Mouse (Mus musculus): ENCODE measurements around the gene Nudt1. TPM values are rescaled to one million over a fixed set of nuclear protein-coding genes. Genes with fewer than 3 reads are reported as not detected.

The Nudt1 gene
- polyA plus RNA-seq, 1 experiment = 11.5 TPM

DNA sequence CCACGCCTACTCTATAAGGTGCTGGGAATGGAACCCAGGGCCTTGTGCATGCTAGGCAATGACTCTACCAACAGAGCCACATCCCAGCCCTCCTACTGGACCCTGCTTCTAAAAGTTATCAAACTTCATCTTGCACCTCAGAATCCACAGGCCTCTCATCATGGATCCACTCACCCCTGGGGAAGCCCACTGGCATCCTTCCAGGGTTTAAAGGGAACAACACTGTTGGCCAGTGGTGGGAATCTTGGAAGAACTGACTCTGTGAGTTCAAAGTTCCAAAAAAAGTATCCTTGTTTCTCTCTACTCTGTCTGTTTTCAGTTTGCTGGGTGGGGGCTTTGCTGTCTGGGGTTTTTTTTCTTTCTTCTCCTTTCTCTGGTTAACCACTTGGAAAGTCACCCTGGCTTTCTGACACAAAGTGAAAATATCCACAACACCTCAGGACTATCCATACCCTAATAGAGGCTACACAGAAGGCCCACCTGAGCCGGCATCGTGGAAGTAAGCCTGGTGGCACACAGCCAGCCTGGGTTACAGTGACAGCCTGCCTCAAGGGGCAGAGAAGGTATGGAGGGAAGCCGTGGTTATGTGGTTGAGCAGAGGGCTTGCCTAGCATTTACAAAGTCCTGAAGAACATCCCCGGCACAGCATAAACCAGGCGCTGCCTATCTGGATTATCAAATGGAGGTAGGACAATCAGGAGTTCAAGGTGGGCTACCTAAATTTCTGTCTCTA is 56.8 kb downstream of the Nudt1 start:
- H3K4me3 ChIP-seq (replicated peaks; ENCODE audit: insufficient read depth, low read depth, low read length) = no peak overlapping the region
- no peak for DNase-seq
- 66% methylated on average over 6 of the region's 6 CpGs for WGBS
- no peaks in the 10 kb centered on the region for H3K27me3 ChIP-seq (ENCODE audit: control insufficient read depth, insufficient read depth, low read length)
- TF ChIP-seq CTCF (IDR thresholded peaks at IDR 0.05; ENCODE audit: borderline replicate concordance, insufficient read depth, low read depth, low read length) (no peak), POLR2A (IDR thresholded peaks at IDR 0.05; ENCODE audit: borderline replicate concordance, insufficient read depth, low read length) (no peak)
- H3K27ac ChIP-seq (ENCODE audit: insufficient read depth, low read length) = no peak overlapping the region
- H3K4me1 ChIP-seq (ENCODE audit: control insufficient read depth, insufficient read depth, low read length) = no peaks in the 10 kb centered on the region

DNA sequence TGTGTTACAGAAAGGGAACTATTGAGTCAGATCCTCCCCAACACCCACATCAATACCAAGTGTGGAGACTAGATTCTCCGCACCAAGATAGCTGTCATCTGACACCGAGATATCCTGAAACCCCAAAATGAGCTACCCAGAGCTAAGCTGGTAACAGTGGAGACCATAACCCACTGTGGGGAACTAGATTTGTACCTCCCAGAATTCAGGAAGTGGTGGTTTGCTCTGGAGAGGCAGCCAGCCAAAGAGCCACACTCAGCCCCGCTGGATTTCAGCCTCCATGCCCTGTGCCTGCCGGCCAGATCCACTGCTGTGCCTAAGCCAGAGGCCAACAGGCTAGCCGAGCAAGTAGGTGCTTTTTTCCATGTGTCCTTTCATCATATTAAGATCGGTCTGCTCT is 57.8 kb downstream of the Nudt1 start:
- Histone ChIP-seq H3K4me3 (replicated peaks; ENCODE audit: insufficient read depth, low read depth, low read length) (no peak overlapping the region), H3K4me1 (ENCODE audit: control insufficient read depth, insufficient read depth, low read length) (no peaks in the 10 kb centered on the region), H3K27ac (ENCODE audit: insufficient read depth, low read length) (no peak overlapping the region), H3K27me3 (ENCODE audit: control insufficient read depth, insufficient read depth, low read length) (no peaks in the 10 kb centered on the region)
- DNase-seq = no peak
- TF ChIP-seq POLR2A (IDR thresholded peaks at IDR 0.05; ENCODE audit: borderline replicate concordance, insufficient read depth, low read length) = no peak
- no peak for TF ChIP-seq CTCF (IDR thresholded peaks at IDR 0.05; ENCODE audit: borderline replicate concordance, insufficient read depth, low read depth, low read length)
- 51% methylated on average over 6 of the region's 6 CpGs for WGBS

DNA sequence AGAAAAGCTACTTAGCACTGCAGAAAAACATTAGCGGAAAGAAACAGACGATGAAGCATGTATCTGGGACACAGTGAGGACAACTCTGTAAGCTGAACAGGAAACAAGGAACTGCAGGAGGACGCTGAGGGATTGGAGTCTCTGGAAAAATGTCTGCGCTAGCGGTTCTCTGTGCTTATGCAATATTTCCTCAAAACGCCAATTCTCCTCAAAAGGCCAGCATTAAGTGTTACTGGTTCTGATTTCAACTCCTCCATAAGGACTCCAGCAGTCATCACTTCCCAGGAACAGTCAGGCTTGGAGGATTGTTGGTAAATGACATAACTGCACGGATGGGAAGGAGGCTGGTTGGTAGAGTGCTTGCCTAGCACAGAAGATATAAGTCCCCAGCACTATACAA is 59.7 kb downstream of the Nudt1 start:
- WGBS = 90% methylated on average over 7 of the region's 7 CpGs
- no peak overlapping the region for H3K27ac ChIP-seq (ENCODE audit: insufficient read depth, low read length)
- no peak overlapping the region for H3K4me3 ChIP-seq (replicated peaks; ENCODE audit: insufficient read depth, low read depth, low read length)
- no peaks in the 10 kb centered on the region for H3K27me3 ChIP-seq (ENCODE audit: control insufficient read depth, insufficient read depth, low read length)
- no peaks in the 10 kb centered on the region for H3K4me1 ChIP-seq (ENCODE audit: control insufficient read depth, insufficient read depth, low read length)
- no peak for DNase-seq
- TF ChIP-seq CTCF (IDR thresholded peaks at IDR 0.05; ENCODE audit: borderline replicate concordance, insufficient read depth, low read depth, low read length) (no peak), POLR2A (IDR thresholded peaks at IDR 0.05; ENCODE audit: borderline replicate concordance, insufficient read depth, low read length) (no peak)

DNA sequence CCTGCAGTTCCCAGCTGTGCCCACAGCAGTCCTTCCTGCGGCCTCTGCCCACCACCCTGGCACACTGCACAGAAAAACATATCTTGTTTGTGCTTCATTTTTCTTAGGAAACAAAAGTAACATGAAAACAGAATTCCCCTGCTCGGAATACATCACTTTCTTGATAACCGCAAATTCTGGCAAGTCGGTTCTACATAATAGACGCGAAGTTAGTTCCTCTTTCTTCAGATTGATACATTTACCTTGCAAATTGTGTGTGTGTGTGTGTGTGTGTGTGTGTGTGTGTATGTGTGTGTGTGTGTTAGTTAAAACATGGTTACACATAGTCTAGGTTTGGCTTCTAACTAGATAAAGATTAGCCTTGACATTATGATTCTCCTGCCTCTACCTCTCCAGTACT is 61.2 kb downstream of the Nudt1 start:
- DNase-seq = no peak
- TF ChIP-seq POLR2A (IDR thresholded peaks at IDR 0.05; ENCODE audit: borderline replicate concordance, insufficient read depth, low read length) = no peak
- no peak for TF ChIP-seq CTCF (IDR thresholded peaks at IDR 0.05; ENCODE audit: borderline replicate concordance, insufficient read depth, low read depth, low read length)
- H3K27ac ChIP-seq (ENCODE audit: insufficient read depth, low read length) = no peak overlapping the region
- whole genome bisulfite sequencing = 95% methylated on average over 6 of the region's 6 CpGs
- H3K4me3 ChIP-seq (replicated peaks; ENCODE audit: insufficient read depth, low read depth, low read length) = no peak overlapping the region
- H3K4me1 ChIP-seq (ENCODE audit: control insufficient read depth, insufficient read depth, low read length) = 0 out of 2 replicates have a peak, but pooled peaks cover 2% of the 10 kb centered on the region
- no peaks in the 10 kb centered on the region for H3K27me3 ChIP-seq (ENCODE audit: control insufficient read depth, insufficient read depth, low read length)

DNA sequence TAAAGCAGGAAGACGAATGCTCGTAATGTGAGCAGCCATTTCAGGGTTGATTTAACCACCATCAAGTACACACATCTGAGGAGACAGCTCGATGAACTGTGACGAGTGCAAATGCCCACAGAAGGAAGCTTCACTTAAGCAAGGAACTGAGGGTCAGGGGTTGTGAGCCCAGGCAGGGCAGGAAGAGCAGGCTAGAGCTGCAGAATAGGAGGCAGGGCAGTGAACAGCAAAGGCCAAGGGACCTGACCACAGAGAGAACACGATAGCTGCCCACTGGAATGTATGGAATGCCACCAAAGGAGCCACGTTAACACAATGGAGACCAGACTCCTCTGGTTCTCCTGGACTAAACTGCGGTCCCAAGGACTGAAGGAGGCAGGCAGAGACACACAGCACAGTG is 62.1 kb downstream of the Nudt1 start:
- 39% methylated on average over 7 of the region's 7 CpGs for WGBS
- 0 out of 2 replicates have a peak, but pooled peaks cover 2% of the 10 kb centered on the region for H3K4me1 ChIP-seq (ENCODE audit: control insufficient read depth, insufficient read depth, low read length)
- no peak for DNase-seq
- H3K27ac ChIP-seq (ENCODE audit: insufficient read depth, low read length) = no peak overlapping the region
- H3K27me3 ChIP-seq (ENCODE audit: control insufficient read depth, insufficient read depth, low read length) = no peaks in the 10 kb centered on the region
- TF ChIP-seq CTCF (IDR thresholded peaks at IDR 0.05; ENCODE audit: borderline replicate concordance, insufficient read depth, low read depth, low read length) = no peak
- TF ChIP-seq POLR2A (IDR thresholded peaks at IDR 0.05; ENCODE audit: borderline replicate concordance, insufficient read depth, low read length) = no peak
- H3K4me3 ChIP-seq (replicated peaks; ENCODE audit: insufficient read depth, low read depth, low read length) = no peak overlapping the region

DNA sequence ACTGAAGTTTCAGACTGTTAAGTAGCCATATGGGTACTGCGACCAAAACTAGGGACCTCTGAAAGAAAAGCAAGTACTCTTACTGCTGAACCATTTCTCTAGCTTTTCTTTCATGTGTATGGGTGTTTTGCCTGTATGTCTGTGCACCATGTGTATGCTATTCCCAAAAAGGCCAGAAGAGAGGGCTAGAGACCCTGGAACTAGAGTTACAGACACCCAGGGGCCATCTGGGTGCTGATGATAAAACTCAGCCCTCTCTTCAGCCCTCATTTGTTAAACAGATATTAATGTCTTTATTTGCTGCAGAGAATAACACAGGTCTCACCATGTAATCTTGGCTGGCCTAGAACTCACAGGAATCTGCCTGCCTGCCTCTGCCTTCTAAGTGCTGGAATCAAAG is 63.0 kb downstream of the Nudt1 start:
- no peak overlapping the region for H3K27ac ChIP-seq (ENCODE audit: insufficient read depth, low read length)
- WGBS = 90% methylated on average over 1 of the region's 1 CpGs
- H3K27me3 ChIP-seq (ENCODE audit: control insufficient read depth, insufficient read depth, low read length) = no peaks in the 10 kb centered on the region
- no peak overlapping the region for H3K4me3 ChIP-seq (replicated peaks; ENCODE audit: insufficient read depth, low read depth, low read length)
- 0 out of 2 replicates have a peak, but pooled peaks cover 5% of the 10 kb centered on the region for H3K4me1 ChIP-seq (ENCODE audit: control insufficient read depth, insufficient read depth, low read length)
- TF ChIP-seq POLR2A (IDR thresholded peaks at IDR 0.05; ENCODE audit: borderline replicate concordance, insufficient read depth, low read length) = no peak
- no peak for DNase-seq

DNA sequence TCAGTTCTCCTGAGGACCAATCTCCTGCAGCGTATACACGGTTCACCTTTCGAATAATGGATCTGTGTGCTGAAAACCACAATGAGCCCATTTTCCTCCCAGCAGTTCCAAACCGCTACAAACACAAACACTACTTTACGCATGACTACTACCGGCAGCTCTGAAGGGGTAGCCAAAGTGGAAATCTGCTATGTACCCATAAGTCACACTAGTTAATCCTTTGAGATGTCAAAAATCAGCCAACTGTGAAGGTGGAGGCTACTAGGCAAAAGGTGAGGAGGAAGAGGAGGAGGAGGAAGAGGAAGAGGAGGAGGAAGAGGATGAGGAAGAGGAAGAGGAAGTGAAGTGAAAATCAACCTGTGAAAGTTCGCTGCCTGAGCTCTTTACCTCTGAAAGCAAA is 65.8 kb downstream of the Nudt1 start:
- TF ChIP-seq CTCF (IDR thresholded peaks at IDR 0.05; ENCODE audit: borderline replicate concordance, insufficient read depth, low read depth, low read length) = no peak
- Histone ChIP-seq H3K27ac (ENCODE audit: insufficient read depth, low read length) (no peak overlapping the region), H3K4me3 (replicated peaks; ENCODE audit: insufficient read depth, low read depth, low read length) (no peak overlapping the region), H3K4me1 (ENCODE audit: control insufficient read depth, insufficient read depth, low read length) (0 out of 2 replicates have a peak, but pooled peaks cover 5% of the 10 kb centered on the region), H3K27me3 (ENCODE audit: control insufficient read depth, insufficient read depth, low read length) (no peaks in the 10 kb centered on the region)
- WGBS = 87% methylated on average over 7 of the region's 7 CpGs
- DNase-seq = no peak

Other genes starting within 250 kb of the Nudt1 start
- gene Mad1l1, start 104 bp upstream of the Nudt1 start, polyA plus RNA-seq (2012; rRNA removed) = 25.3 and 25.5 TPM in 2 replicates
- 14.2 and 17.7 TPM in 2 replicates for gene Mrm2, start 10.2 kb downstream of the Nudt1 start, polyA plus RNA-seq (2012; rRNA removed)
- 15.2 and 15.4 TPM in 2 replicates for gene Snx8, start 67.6 kb downstream of the Nudt1 start, polyA plus RNA-seq (2012; rRNA removed)
- 71.2 and 74.3 TPM in 2 replicates for gene Eif3b, start 97.7 kb downstream of the Nudt1 start, polyA plus RNA-seq (2012; rRNA removed)
- gene Gm4869, start 124.0 kb downstream of the Nudt1 start, polyA plus RNA-seq (2012; rRNA removed) = not detected in 2 replicates
- gene Chst12, start 183.9 kb downstream of the Nudt1 start, polyA plus RNA-seq (2012; rRNA removed) = 20.9 and 22.5 TPM in 2 replicates
- gene Grifin, start 243.4 kb downstream of the Nudt1 start, polyA plus RNA-seq (2012; rRNA removed) = 0.82 and 1.4 TPM in 2 replicates

Measured in cerebellum, adult 2 months (tissue).